Mouse (Mus musculus): Measurements from ENCODE around the gene Eif4e3.
A peak's percentile ranks its signal among the peaks of the same experiment; 100 is the strongest.

The Eif4e3 gene

GRCm38 (mm10) chr6:99625306-99625705 is 41.3 kb downstream of the Eif4e3 start:
- no peak for DNase-seq (ENCODE audit: low read depth, low spot score)

- no peak for DNase-seq (ENCODE audit: low read depth, low spot score)
Measured at GRCm38 (mm10) chr6:99624542-99624941, 42.0 kb downstream of the Eif4e3 start.

GRCm38 (mm10) chr6:99623641-99624040 is 42.9 kb downstream of the Eif4e3 start:
- DNase-seq (ENCODE audit: low read depth, low spot score), result peak; percentile 17

GRCm38 (mm10) chr6:99621167-99621566 is 45.4 kb downstream of the Eif4e3 start:
- no peak for DNase-seq (ENCODE audit: low read depth, low spot score)

- no peak for DNase-seq (ENCODE audit: low read depth, low spot score)
Measured at GRCm38 (mm10) chr6:99620471-99620870, 46.1 kb downstream of the Eif4e3 start.

- no peak for DNase-seq (ENCODE audit: low read depth, low spot score)
Measured at GRCm38 (mm10) chr6:99619964-99620363, 46.6 kb downstream of the Eif4e3 start.

GRCm38 (mm10) chr6:99619466-99619865 is 47.1 kb downstream of the Eif4e3 start:
- DNase-seq (ENCODE audit: low read depth, low spot score), result no peak

- no peak for DNase-seq (ENCODE audit: low read depth, low spot score)
Measured at GRCm38 (mm10) chr6:99617867-99618266, 48.7 kb downstream of the Eif4e3 start.

- peak; percentile 59 for DNase-seq (ENCODE audit: low read depth, low spot score)
Measured at GRCm38 (mm10) chr6:99617415-99617814, 49.2 kb downstream of the Eif4e3 start.

GRCm38 (mm10) chr6:99615272-99615751 is 51.3 kb downstream of the Eif4e3 start:
- DNase-seq (ENCODE audit: low read depth, low spot score), result no peak

GRCm38 (mm10) chr6:99614566-99615271 is 51.9 kb downstream of the Eif4e3 start:
- DNase-seq (ENCODE audit: low read depth, low spot score), result no peak

- peak; percentile 24 for DNase-seq (ENCODE audit: low read depth, low spot score)
Measured at GRCm38 (mm10) chr6:99611866-99612265, 54.7 kb downstream of the Eif4e3 start.

- no peak for DNase-seq (ENCODE audit: low read depth, low spot score)
Measured at GRCm38 (mm10) chr6:99610454-99611427, 55.8 kb downstream of the Eif4e3 start.

- no peak for DNase-seq (ENCODE audit: low read depth, low spot score)
Measured at GRCm38 (mm10) chr6:99606079-99606478, 60.5 kb downstream of the Eif4e3 start.

GRCm38 (mm10) chr6:99604758-99605157 is 61.8 kb downstream of the Eif4e3 start:
- DNase-seq (ENCODE audit: low read depth, low spot score), result peak; percentile 71

- no peak for DNase-seq (ENCODE audit: low read depth, low spot score)
Measured at GRCm38 (mm10) chr6:99602434-99602833, 64.1 kb downstream of the Eif4e3 start.

- no peak for DNase-seq (ENCODE audit: low read depth, low spot score)
Measured at GRCm38 (mm10) chr6:99600886-99601285, 65.7 kb downstream of the Eif4e3 start.

GRCm38 (mm10) chr6:99600168-99600793 is 66.3 kb downstream of the Eif4e3 start:
- peak; percentile 79 for DNase-seq (ENCODE audit: low read depth, low spot score)

GRCm38 (mm10) chr6:99599651-99600050 is 66.9 kb downstream of the Eif4e3 start:
- no peak for DNase-seq (ENCODE audit: low read depth, low spot score)

- DNase-seq (ENCODE audit: low read depth, low spot score), result no peak
Measured at GRCm38 (mm10) chr6:99599229-99599628, 67.3 kb downstream of the Eif4e3 start.

- no peak for DNase-seq (ENCODE audit: low read depth, low spot score)
Measured at GRCm38 (mm10) chr6:99577040-99577439, 89.5 kb downstream of the Eif4e3 start.

- no peak for DNase-seq (ENCODE audit: low read depth, low spot score)
Measured at GRCm38 (mm10) chr6:99575633-99576032, 90.9 kb downstream of the Eif4e3 start.

All from 3T3-L1 (cell line).